Mouse (Mus musculus) colon, adult 2 months (tissue): Measurements from ENCODE around the gene Dirc2. TPM values are rescaled to one million over a fixed set of nuclear protein-coding genes. Genes with fewer than 3 reads are reported as not detected.

ENCODE experiments used
- polyA plus RNA-seq: library from polyadenylated mRNA; depleted of rRNA; stranded (reverse); fragments of >200 nt; gene quantifications from 2 replicates; pipeline ENCODE4 v1.2.3, GENCODE M21; 2012; rRNA removed

The Dirc2 gene
- 51.1 and 69.7 TPM in 2 replicates for polyA plus RNA-seq

DNA sequence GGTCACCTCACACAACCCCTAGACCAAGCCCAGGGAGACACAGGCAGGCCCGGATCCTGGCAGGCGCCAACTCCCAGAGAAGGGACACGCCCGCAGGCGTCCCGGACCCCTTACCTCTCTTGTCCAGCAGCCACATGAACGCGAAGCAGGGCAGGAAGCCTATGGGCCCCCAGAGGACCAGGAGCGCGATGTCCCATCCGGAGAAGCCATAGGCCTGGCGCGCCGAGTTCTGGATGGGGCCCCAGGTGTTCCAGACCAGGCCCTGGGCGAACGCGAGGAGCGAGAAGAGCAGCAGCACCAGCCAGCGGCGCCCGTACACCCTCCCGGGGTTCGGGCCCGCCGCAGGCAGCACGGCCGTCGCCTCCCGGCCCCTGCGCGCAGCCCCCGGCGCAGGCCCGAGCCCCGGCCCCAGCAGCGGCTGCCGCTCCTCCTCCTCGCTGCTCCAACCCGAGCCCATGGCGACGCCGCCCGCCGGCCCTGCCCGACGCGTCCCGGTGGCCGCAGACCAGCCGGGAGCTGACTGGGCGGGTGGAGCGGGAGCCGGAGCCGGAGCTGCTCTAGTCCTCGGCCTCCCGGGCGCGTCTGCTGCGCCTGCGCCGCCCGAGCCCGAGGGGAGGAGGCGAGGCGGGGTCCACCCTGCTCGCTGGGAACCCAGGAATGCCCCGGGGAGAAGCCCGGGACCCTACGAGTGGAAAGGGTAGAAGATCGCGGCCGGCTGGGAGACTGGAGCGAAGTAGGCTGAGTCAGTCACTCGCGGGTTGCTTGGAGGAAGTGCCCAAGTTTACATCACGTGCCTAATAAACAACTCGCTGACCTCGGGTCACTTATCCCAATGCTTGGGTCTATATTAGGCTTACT lies at the start of gene Dirc2:
TSS of gene Dirc2 (minus strand) at position 572 of the 858 bp plus-strand sequence.

GRCm38 (mm10) chr16:35769878-35770657 lies 912 bp upstream of the Dirc2 start, which contains the start of gene Hspbap1:
Gene Hspbap1, plus strand, starts transcription at chr16:35770375.

Other genes starting within 250 kb of the Dirc2 start
- 1.3 and 1.6 TPM in 2 replicates for gene Sema5b, start 228.2 kb downstream of the Dirc2 start, polyA plus RNA-seq
- 3.6 and 4.3 TPM in 2 replicates for gene Hspbap1, start 1.0 kb upstream of the Dirc2 start, polyA plus RNA-seq
- 4.2 and 5.5 TPM in 2 replicates for gene Parp14, start 102.2 kb upstream of the Dirc2 start, polyA plus RNA-seq
- 5.6 TPM in 2 replicates for gene Parp9, start 169.1 kb upstream of the Dirc2 start, polyA plus RNA-seq
- 7.6 and 8.2 TPM in 2 replicates for gene Dtx3l, start 169.8 kb upstream of the Dirc2 start, polyA plus RNA-seq
- gene Kpna1, start 209.4 kb upstream of the Dirc2 start, polyA plus RNA-seq = 3.3 and 3.7 TPM in 2 replicates